Mouse (Mus musculus): ENCODE results near the gene Dlat. TPM values are rescaled to one million over a fixed set of nuclear protein-coding genes. Genes with fewer than 3 reads are reported as not detected.

Dlat gene
- polyA plus RNA-seq, 1 experiment from 2014 or later = 86.5 TPM

DNA sequence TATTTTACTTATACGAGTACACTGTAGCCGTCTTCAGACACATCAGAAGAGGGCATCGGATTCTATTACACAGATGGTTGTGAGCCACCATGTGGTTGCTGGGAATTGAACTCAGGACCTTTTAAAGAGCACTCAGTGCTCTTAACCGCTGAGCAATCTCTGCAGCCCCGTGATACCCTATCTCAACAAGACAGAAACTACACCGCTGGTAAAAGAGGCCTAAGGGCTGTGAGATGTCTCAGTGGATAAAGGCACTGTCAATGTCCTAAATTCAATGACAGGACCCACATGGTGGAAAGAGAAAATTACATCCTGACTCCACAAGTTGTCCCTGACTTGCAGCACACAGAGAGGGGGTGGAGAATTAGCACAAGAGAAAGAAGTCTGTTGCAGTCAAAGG, 6.9 kb upstream of the Dlat start:
- H3K36me3 ChIP-seq (ENCODE audit: insufficient read depth, low read length) = no peaks in the 10 kb centered on the region
- no peak overlapping the region for H3K4me3 ChIP-seq (replicated peaks; ENCODE audit: low read depth, low read length)
- no peak for TF ChIP-seq CTCF (IDR thresholded peaks at IDR 0.05; ENCODE audit: low read depth)
- no peak overlapping the region for H3K4me2 ChIP-seq (ENCODE audit: low read length)
- no peaks in the 10 kb centered on the region for H3K9me3 ChIP-seq (replicated peaks; ENCODE audit: low read length)
- no peak overlapping the region for H3K27ac ChIP-seq
- no peak for DNase-seq (ENCODE audit: low spot score)
- 82% methylated on average over 6 of the region's 6 CpGs for WGBS
- H3K27me3 ChIP-seq (ENCODE audit: insufficient read depth, low read length) = no peaks in the 10 kb centered on the region
- ATAC-seq (replicated peaks; ENCODE audit: low FRiP score, low read depth) = no peak
- H3K9ac ChIP-seq (ENCODE audit: low read depth, low read length) = no peak overlapping the region
- no peaks in the 10 kb centered on the region for H3K4me1 ChIP-seq (replicated peaks; ENCODE audit: insufficient read depth, low read length)

DNA sequence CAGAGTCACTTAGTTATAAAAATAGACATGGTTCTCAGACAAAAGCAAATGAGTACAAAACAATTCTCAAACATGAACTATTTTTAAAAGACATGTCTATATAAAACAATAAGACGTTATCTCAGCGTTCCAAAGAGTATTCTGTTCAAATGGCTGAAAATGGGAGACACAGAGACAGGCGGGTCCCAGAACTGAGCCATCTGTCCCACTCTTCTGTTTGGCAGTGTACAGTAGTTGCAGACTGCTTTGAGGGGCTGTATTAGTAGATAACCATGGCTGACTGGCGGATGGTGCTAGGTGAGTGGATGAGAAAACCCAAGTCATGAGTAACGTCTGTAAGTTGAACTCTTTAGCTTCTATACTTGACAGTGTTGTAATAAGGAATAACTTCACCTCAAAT, 5.2 kb upstream of the Dlat start:
- 89% methylated on average over 5 of the region's 5 CpGs for WGBS
- no peak for TF ChIP-seq CTCF (IDR thresholded peaks at IDR 0.05; ENCODE audit: low read depth)
- no peak overlapping the region for H3K27ac ChIP-seq

DNA sequence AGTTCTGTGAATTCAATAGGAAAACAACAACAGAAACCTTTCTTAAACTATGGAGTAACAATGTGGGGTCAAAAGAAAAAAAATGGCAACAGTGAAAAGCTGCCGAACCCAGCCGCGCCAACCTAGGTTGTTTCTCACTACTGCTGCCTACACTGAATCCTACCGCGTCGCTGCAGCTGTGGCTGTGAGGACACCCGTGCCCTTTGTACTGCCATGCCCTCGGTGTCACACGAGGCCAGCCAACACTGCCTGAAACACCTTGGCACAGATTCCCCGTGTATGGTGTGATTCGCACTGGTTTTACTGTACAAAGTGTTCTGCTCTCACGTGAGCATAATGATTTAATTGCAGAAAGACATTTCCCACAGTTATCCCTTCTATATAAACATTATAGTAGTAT, 851 bp upstream of the Dlat start:
- H3K4me2 ChIP-seq (ENCODE audit: low read length) = peak overlapping the region; percentile 75
- 16% methylated on average over 12 of the region's 12 CpGs for WGBS
- DNase-seq (ENCODE audit: low spot score) (peak; percentile 36), ATAC-seq (replicated peaks; ENCODE audit: low FRiP score, low read depth) (peak; percentile 34; the same call in 1 of the 2 replicates)
- H3K4me3 ChIP-seq (replicated peaks; ENCODE audit: low read depth, low read length) = peak overlapping the region; percentile 91
- no peaks in the 10 kb centered on the region for H3K9me3 ChIP-seq (replicated peaks; ENCODE audit: low read length)
- peak overlapping the region; percentile 87; the same call in 1 of the 2 replicates for H3K27ac ChIP-seq
- H3K4me1 ChIP-seq (replicated peaks; ENCODE audit: insufficient read depth, low read length) = peaks cover 4% of the 10 kb centered on the region; the same call in 1 of the 2 replicates
- H3K27me3 ChIP-seq (ENCODE audit: insufficient read depth, low read length) = no peaks in the 10 kb centered on the region
- no peak for TF ChIP-seq CTCF (IDR thresholded peaks at IDR 0.05; ENCODE audit: low read depth)
- H3K9ac ChIP-seq (ENCODE audit: low read depth, low read length) = peak overlapping the region; percentile 94; the same call in 1 of the 2 replicates
- 0 out of 2 replicates have a peak, but pooled peaks cover 4% of the 10 kb centered on the region for H3K36me3 ChIP-seq (ENCODE audit: insufficient read depth, low read length)

More for the DNA sequence above, 5.2 kb upstream of the Dlat start:
- Histone ChIP-seq H3K9me3 (replicated peaks; ENCODE audit: low read length) (no peaks in the 10 kb centered on the region), H3K4me3 (replicated peaks; ENCODE audit: low read depth, low read length) (no peak overlapping the region), H3K4me1 (replicated peaks; ENCODE audit: insufficient read depth, low read length) (no peaks in the 10 kb centered on the region), H3K36me3 (ENCODE audit: insufficient read depth, low read length) (no peaks in the 10 kb centered on the region), H3K4me2 (ENCODE audit: low read length) (no peak overlapping the region), H3K27me3 (ENCODE audit: insufficient read depth, low read length) (no peaks in the 10 kb centered on the region), H3K9ac (ENCODE audit: low read depth, low read length) (no peak overlapping the region)
- DNase-seq (ENCODE audit: low spot score) (no peak), ATAC-seq (replicated peaks; ENCODE audit: low FRiP score, low read depth) (no peak)

DNA sequence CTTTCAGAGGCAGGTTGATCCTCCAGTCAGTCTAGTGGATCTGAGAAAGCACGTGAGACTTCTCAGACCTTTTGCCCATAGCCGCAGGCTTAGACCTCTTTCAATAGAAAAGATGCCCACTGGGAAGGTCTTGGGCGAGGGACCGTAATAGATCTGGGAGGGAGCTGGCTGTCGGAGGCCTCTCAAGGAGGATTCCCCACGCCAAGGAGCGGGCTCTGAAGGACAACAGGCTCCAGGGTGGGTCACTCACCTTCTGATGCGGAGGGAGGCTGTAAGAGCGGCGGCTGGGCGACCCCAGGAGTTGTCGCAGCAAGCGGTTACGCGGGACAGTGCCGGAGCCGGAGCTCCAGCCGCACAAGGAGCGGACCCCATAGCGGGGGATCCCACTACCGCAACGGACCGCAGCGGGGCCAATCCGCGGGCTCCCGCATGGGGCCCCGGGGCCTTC, 615 bp downstream of the Dlat start:
- ATAC-seq (replicated peaks; ENCODE audit: low FRiP score, low read depth) (peak; percentile 6; the same call in 1 of the 2 replicates), DNase-seq (ENCODE audit: low spot score) (no peak)
- Histone ChIP-seq H3K4me1 (replicated peaks; ENCODE audit: insufficient read depth, low read length) (peaks cover 4% of the 10 kb centered on the region; the same call in 1 of the 2 replicates), H3K9me3 (replicated peaks; ENCODE audit: low read length) (no peaks in the 10 kb centered on the region), H3K27me3 (ENCODE audit: insufficient read depth, low read length) (no peaks in the 10 kb centered on the region), H3K36me3 (ENCODE audit: insufficient read depth, low read length) (0 out of 2 replicates have a peak, but pooled peaks cover 4% of the 10 kb centered on the region), H3K27ac (peak overlapping the region; percentile 87), H3K9ac (ENCODE audit: low read depth, low read length) (peak overlapping the region; percentile 94), H3K4me2 (ENCODE audit: low read length) (peak overlapping the region; percentile 75), H3K4me3 (replicated peaks; ENCODE audit: low read depth, low read length) (peak overlapping the region; percentile 91)
- TF ChIP-seq CTCF (IDR thresholded peaks at IDR 0.05; ENCODE audit: low read depth) = no peak
- WGBS = 0% methylated on average over 24 of the region's 28 CpGs

DNA sequence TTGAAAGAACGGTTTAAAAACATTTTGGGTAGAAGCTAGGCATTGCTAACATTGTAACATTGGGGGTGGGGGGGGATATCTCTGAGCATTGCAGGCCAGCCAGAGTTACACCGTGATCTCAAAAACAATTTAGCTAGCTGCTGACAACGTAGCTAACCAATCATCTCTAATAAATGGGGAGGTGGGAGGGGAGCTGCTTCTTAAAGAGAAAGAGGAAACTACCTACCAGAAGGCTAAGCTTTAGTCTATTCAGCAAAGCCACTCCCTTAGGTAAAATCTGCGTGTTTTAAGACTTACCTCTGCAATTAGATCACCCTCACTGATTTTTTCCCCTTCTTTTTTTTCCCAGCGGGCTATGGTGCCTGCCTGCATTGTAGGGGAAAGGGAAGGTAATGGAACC, 1.2 kb downstream of the Dlat start:
- peaks cover 4% of the 10 kb centered on the region; the same call in 1 of the 2 replicates for H3K4me1 ChIP-seq (replicated peaks; ENCODE audit: insufficient read depth, low read length)
- peak overlapping the region; percentile 75 for H3K4me2 ChIP-seq (ENCODE audit: low read length)
- H3K9ac ChIP-seq (ENCODE audit: low read depth, low read length) = peak overlapping the region; percentile 94; the same call in 1 of the 2 replicates
- H3K36me3 ChIP-seq (ENCODE audit: insufficient read depth, low read length) = peaks cover 9% of the 10 kb centered on the region
- no peak overlapping the region for H3K27ac ChIP-seq
- ATAC-seq (replicated peaks; ENCODE audit: low FRiP score, low read depth) = no peak
- H3K4me3 ChIP-seq (replicated peaks; ENCODE audit: low read depth, low read length) = peak overlapping the region; percentile 91
- no peaks in the 10 kb centered on the region for H3K27me3 ChIP-seq (ENCODE audit: insufficient read depth, low read length)
- DNase-seq (ENCODE audit: low spot score) = peak; percentile 14
- H3K9me3 ChIP-seq (replicated peaks; ENCODE audit: low read length) = no peaks in the 10 kb centered on the region
- no peak for TF ChIP-seq CTCF (IDR thresholded peaks at IDR 0.05; ENCODE audit: low read depth)
- 25% methylated on average over 5 of the region's 5 CpGs for WGBS

DNA sequence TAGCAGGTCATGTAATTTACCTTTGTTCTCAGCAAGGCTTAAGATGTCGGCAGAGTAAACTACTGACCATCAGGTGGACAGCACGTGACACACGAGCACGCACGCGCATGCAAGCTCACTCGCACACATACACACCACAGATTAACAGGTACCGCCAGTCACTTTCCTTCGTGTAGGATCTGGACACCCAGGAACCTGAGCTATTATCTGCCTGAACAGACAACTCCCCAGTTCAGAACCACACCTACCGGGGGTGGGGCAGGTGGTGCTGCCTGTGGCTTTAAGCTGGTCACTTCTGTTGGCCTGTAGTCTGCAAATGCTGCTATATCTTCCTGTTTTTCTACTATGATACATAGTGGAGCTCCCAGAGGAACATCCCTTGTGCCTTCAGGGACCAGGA, 9.1 kb downstream of the Dlat start:
- no peak for TF ChIP-seq CTCF (IDR thresholded peaks at IDR 0.05; ENCODE audit: low read depth)
- H3K4me3 ChIP-seq (replicated peaks; ENCODE audit: low read depth, low read length) = no peak overlapping the region
- no peak overlapping the region for H3K9ac ChIP-seq (ENCODE audit: low read depth, low read length)
- H3K9me3 ChIP-seq (replicated peaks; ENCODE audit: low read length) = no peaks in the 10 kb centered on the region
- H3K4me2 ChIP-seq (ENCODE audit: low read length) = no peak overlapping the region
- no peaks in the 10 kb centered on the region for H3K27me3 ChIP-seq (ENCODE audit: insufficient read depth, low read length)
- WGBS = 96% methylated on average over 10 of the region's 10 CpGs
- peaks cover 60% of the 10 kb centered on the region for H3K36me3 ChIP-seq (ENCODE audit: insufficient read depth, low read length)
- no peak overlapping the region for H3K27ac ChIP-seq
- H3K4me1 ChIP-seq (replicated peaks; ENCODE audit: insufficient read depth, low read length) = no peaks in the 10 kb centered on the region
- ATAC-seq (replicated peaks; ENCODE audit: low FRiP score, low read depth) (no peak), DNase-seq (ENCODE audit: low spot score) (no peak)
